Mouse (Mus musculus): ENCODE measurements around the gene Prss8. TPM values are rescaled to one million over a fixed set of nuclear protein-coding genes. Genes with fewer than 3 reads are reported as not detected.
A peak's percentile ranks its signal among the peaks of the same experiment; 100 is the strongest.

The Prss8 gene
- polyA plus RNA-seq, 1 experiment from 2014 or later = 1.6 TPM

DNA sequence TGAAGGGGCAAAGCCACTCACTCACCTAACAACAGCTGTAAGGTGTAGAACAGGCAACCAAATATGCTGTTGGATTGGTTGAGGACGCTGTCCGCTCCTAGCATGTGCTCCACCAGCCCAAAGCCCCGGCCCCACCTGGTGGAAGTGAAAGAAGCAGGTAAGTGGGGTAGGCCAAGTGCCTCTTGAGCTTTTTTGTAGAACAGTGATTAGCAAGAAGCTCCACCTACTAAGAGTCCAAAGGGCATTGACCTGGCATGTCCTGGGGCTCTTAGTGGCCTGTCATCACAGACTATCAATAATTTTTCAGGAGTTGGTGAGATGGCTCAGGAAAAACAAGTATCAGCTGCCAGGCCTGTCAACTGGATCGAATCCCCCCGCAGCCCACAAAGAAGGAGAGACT, 35.4 kb downstream of the Prss8 start:
- Histone ChIP-seq H3K4me3 (ENCODE audit: low read length) (peak overlapping the region; percentile 77), H3K36me3 (ENCODE audit: control insufficient read depth, insufficient read depth) (0 out of 2 replicates have a peak, but pooled peaks cover 5% of the 10 kb centered on the region), H3K4me1 (ENCODE audit: control insufficient read depth, insufficient read depth, low read length) (peaks cover 8% of the 10 kb centered on the region), H3K27ac (ENCODE audit: low read length) (no peak overlapping the region), H3K27me3 (ENCODE audit: control insufficient read depth, insufficient read depth, low read length) (no peaks in the 10 kb centered on the region), H3K4me2 (ENCODE audit: low read depth, low read length) (peak overlapping the region; percentile 92), H3K9me3 (replicated peaks; ENCODE audit: control insufficient read depth, low read length) (no peaks in the 10 kb centered on the region), H3K9ac (ENCODE audit: low read length) (peak overlapping the region; percentile 81)
- ATAC-seq (replicated peaks; ENCODE audit: extremely low read depth, insufficient read depth, low FRiP score) = no peak
- 68% methylated on average over 5 of the region's 5 CpGs for WGBS

DNA sequence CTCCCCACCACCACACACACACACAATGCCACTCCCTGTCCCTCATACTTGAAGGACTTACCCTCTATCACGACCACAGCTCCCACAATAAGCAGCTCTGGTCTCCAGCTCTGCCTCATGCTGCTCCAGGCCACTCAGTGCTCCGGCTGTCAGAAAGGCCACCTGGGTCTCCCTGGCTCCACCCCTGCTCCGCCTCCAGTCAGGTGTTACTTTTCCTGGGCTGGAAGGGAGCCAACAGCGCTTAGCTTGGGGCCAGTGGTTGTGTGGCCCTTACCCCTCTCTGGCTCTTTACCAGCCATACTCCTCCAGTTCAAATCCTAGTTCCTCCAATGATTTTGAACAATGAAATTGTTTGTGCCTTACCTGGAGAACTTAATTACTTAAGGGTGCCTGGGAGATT, 39.1 kb downstream of the Prss8 start, which contains the start of gene Prss53:
Prss53 (minus strand) TSS at position 173 of the 400 bp plus-strand sequence.
- no peak within 1 kb of the TSS for H3K27ac ChIP-seq (ENCODE audit: low read length)
- no peak for ATAC-seq (replicated peaks; ENCODE audit: extremely low read depth, insufficient read depth, low FRiP score)
- H3K27me3 ChIP-seq (ENCODE audit: control insufficient read depth, insufficient read depth, low read length) = no peaks in the 10 kb centered on the region
- H3K9ac ChIP-seq (ENCODE audit: low read length) = no peak within 1 kb of the TSS
- no peak within 1 kb of the TSS for H3K4me3 ChIP-seq (ENCODE audit: low read length)
- H3K4me2 ChIP-seq (ENCODE audit: low read depth, low read length) = no peak within 1 kb of the TSS
- H3K36me3 ChIP-seq (ENCODE audit: control insufficient read depth, insufficient read depth) = peaks cover 13% of the 10 kb centered on the region
- H3K4me1 ChIP-seq (ENCODE audit: control insufficient read depth, insufficient read depth, low read length) = peaks cover 8% of the 10 kb centered on the region
- WGBS = 36% methylated on average over 4 of the region's 4 CpGs
- no peaks in the 10 kb centered on the region for H3K9me3 ChIP-seq (replicated peaks; ENCODE audit: control insufficient read depth, low read length)

DNA sequence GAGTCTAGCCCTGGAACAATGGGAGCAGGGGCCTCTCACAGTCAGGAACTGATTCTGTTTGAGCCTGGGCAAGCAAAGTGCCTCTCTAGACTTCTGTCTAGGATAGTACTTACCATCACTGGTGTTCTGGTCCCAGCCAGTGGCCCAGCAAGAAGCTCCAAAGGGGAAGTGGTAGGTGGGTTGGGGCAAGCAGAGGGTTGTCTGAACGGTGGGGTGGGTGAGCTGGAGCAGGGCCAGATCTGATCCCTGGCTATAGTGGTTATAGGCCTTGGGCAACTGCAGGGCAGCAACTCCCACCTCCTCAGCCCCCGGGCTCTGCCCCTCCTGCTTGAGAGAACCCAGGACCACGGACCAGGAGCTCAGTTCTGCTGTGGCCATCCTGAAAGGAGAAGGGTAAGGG, 41.1 kb downstream of the Prss8 start:
- no peak for ATAC-seq (replicated peaks; ENCODE audit: extremely low read depth, insufficient read depth, low FRiP score)
- Histone ChIP-seq H3K9me3 (replicated peaks; ENCODE audit: control insufficient read depth, low read length) (no peaks in the 10 kb centered on the region), H3K27ac (ENCODE audit: low read length) (no peak overlapping the region), H3K4me2 (ENCODE audit: low read depth, low read length) (no peak overlapping the region), H3K4me1 (ENCODE audit: control insufficient read depth, insufficient read depth, low read length) (peaks cover 5% of the 10 kb centered on the region), H3K4me3 (ENCODE audit: low read length) (no peak overlapping the region), H3K9ac (ENCODE audit: low read length) (no peak overlapping the region), H3K36me3 (ENCODE audit: control insufficient read depth, insufficient read depth) (peaks cover 30% of the 10 kb centered on the region), H3K27me3 (ENCODE audit: control insufficient read depth, insufficient read depth, low read length) (no peaks in the 10 kb centered on the region)
- 64% methylated on average over 3 of the region's 3 CpGs for WGBS

DNA sequence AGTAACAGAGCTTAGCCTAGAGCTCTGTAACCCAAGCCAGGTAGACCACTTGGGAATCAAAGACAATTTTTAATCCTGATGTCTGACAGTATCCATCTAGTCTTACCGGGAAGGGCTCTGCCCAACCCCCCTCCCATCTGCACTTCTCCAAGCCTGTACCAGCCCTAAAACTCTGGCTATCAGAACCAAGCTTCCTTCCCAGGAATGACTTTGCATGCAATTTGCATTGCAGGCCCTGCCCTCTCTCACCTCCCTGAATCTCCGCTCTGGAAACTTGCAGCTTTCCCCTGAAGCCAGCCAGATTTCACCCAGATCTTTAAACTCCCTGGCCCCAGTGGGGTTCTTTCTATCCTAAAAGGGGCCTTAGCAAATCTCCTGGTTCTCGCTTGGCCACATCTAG, 42.1 kb downstream of the Prss8 start:
- Histone ChIP-seq H3K4me2 (ENCODE audit: low read depth, low read length) (no peak overlapping the region), H3K27me3 (ENCODE audit: control insufficient read depth, insufficient read depth, low read length) (no peaks in the 10 kb centered on the region), H3K9ac (ENCODE audit: low read length) (no peak overlapping the region), H3K9me3 (replicated peaks; ENCODE audit: control insufficient read depth, low read length) (no peaks in the 10 kb centered on the region), H3K27ac (ENCODE audit: low read length) (no peak overlapping the region), H3K4me1 (ENCODE audit: control insufficient read depth, insufficient read depth, low read length) (peaks cover 11% of the 10 kb centered on the region), H3K36me3 (ENCODE audit: control insufficient read depth, insufficient read depth) (peaks cover 36% of the 10 kb centered on the region), H3K4me3 (ENCODE audit: low read length) (no peak overlapping the region)
- ATAC-seq (replicated peaks; ENCODE audit: extremely low read depth, insufficient read depth, low FRiP score) = no peak
- 78% methylated on average over 3 of the region's 3 CpGs for WGBS

DNA sequence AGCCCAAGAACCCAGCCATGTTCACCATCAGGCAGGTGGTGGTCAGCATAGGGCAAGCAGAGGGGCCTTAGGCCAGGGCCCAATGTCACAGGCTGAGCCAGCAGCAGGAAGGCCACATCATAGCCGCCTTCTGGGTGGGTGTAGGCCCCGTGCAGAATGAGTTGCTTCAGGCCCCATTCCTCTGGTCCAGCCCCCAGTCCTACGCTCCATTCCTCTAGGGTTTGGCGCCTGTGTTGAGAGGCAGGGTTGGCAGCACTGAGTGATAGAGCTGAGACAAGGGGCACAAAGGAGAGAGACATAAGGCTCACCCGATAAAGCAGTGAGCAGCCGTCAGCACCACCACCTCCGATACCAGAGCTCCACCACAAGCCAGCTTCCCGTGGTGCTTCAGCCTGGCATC, 42.7 kb downstream of the Prss8 start:
- H3K27ac ChIP-seq (ENCODE audit: low read length) = no peak overlapping the region

DNA sequence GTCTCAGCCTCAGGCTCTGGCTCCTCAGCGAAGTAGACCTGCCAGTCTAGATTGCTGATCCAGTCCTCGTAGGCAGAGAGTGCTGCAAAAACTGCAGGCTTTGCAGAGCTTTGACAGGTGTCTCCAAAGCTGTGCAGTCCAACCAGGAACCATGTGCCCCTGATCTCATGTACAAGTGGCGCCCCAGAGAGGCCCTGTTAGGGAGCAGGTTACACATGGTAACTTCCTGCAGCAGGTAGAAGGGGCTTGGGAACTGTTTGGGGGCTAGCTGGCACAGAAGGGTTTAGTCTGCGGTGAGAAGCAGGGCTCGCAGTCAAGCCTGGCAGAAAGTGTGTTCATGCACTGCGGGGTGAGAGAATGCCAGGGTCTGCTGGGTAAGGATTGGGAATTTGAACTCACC, 43.4 kb downstream of the Prss8 start:
- Histone ChIP-seq H3K36me3 (ENCODE audit: control insufficient read depth, insufficient read depth) (peaks cover 44% of the 10 kb centered on the region), H3K9ac (ENCODE audit: low read length) (no peak overlapping the region), H3K4me3 (ENCODE audit: low read length) (no peak overlapping the region), H3K4me1 (ENCODE audit: control insufficient read depth, insufficient read depth, low read length) (peaks cover 11% of the 10 kb centered on the region), H3K9me3 (replicated peaks; ENCODE audit: control insufficient read depth, low read length) (no peaks in the 10 kb centered on the region), H3K27me3 (ENCODE audit: control insufficient read depth, insufficient read depth, low read length) (no peaks in the 10 kb centered on the region), H3K27ac (ENCODE audit: low read length) (no peak overlapping the region), H3K4me2 (ENCODE audit: low read depth, low read length) (no peak overlapping the region)
- no peak for ATAC-seq (replicated peaks; ENCODE audit: extremely low read depth, insufficient read depth, low FRiP score)
- WGBS = 84% methylated on average over 6 of the region's 6 CpGs

More for the DNA sequence above, 42.7 kb downstream of the Prss8 start:
- no peak overlapping the region for H3K9ac ChIP-seq (ENCODE audit: low read length)
- ATAC-seq (replicated peaks; ENCODE audit: extremely low read depth, insufficient read depth, low FRiP score) = no peak
- no peaks in the 10 kb centered on the region for H3K9me3 ChIP-seq (replicated peaks; ENCODE audit: control insufficient read depth, low read length)
- H3K36me3 ChIP-seq (ENCODE audit: control insufficient read depth, insufficient read depth) = peaks cover 38% of the 10 kb centered on the region
- peaks cover 11% of the 10 kb centered on the region for H3K4me1 ChIP-seq (ENCODE audit: control insufficient read depth, insufficient read depth, low read length)
- 75% methylated on average over 8 of the region's 8 CpGs for WGBS
- H3K4me3 ChIP-seq (ENCODE audit: low read length) = no peak overlapping the region
- H3K27me3 ChIP-seq (ENCODE audit: control insufficient read depth, insufficient read depth, low read length) = no peaks in the 10 kb centered on the region
- H3K4me2 ChIP-seq (ENCODE audit: low read depth, low read length) = no peak overlapping the region

DNA sequence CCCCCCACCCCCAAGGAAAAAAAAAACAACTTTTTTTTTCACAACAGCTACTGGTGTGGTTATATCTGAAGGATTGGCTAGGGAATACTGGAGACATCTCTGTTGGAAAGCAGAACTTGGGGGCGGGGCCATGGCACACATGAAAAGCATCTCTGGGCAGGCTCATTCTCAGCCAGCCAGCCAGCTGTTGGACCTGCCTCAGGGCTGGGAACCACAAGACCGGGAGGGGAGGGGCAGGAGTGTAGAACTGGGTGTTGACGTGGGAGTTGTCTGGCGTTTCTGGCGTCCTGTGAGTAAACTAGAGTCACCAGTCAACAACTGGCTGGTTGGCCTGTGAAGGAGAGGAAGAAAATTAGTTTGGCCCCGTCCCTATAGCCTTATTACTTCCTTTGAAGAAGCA, 44.0 kb downstream of the Prss8 start:
- Histone ChIP-seq H3K27me3 (ENCODE audit: control insufficient read depth, insufficient read depth, low read length) (no peaks in the 10 kb centered on the region), H3K4me3 (ENCODE audit: low read length) (no peak overlapping the region), H3K9me3 (replicated peaks; ENCODE audit: control insufficient read depth, low read length) (no peaks in the 10 kb centered on the region), H3K36me3 (ENCODE audit: control insufficient read depth, insufficient read depth) (peaks cover 50% of the 10 kb centered on the region), H3K27ac (ENCODE audit: low read length) (no peak overlapping the region), H3K9ac (ENCODE audit: low read length) (no peak overlapping the region), H3K4me2 (ENCODE audit: low read depth, low read length) (no peak overlapping the region), H3K4me1 (ENCODE audit: control insufficient read depth, insufficient read depth, low read length) (peaks cover 11% of the 10 kb centered on the region)
- 55% methylated on average over 6 of the region's 6 CpGs for whole genome bisulfite sequencing
- ATAC-seq (replicated peaks; ENCODE audit: extremely low read depth, insufficient read depth, low FRiP score) = 0 out of 2 replicates have a peak, but pooled peaks have one; percentile 38

DNA sequence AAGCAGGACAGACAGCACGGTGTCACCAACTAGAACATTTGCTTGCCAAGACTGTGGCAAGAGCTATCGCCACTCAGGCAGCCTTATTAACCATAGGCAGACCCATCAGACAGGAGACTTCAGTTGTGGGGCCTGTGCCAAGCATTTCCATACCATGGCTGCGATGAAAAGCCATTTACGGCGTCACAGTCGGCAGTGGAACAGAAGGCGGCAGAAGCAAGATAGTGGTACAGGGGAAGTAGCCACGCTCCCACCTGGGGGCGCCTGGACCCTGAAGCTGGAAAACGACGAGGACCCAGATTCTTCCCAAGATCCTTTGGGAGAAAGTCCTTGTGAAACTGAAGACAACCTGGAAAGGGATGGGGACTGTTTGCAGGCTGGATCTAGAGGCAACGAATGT, 49.5 kb downstream of the Prss8 start:
- peaks cover 15% of the 10 kb centered on the region for H3K4me1 ChIP-seq (ENCODE audit: control insufficient read depth, insufficient read depth, low read length)
- no peak for ATAC-seq (replicated peaks; ENCODE audit: extremely low read depth, insufficient read depth, low FRiP score)
- H3K27me3 ChIP-seq (ENCODE audit: control insufficient read depth, insufficient read depth, low read length) = no peaks in the 10 kb centered on the region
- no peak overlapping the region for H3K27ac ChIP-seq (ENCODE audit: low read length)
- no peak overlapping the region for H3K4me2 ChIP-seq (ENCODE audit: low read depth, low read length)
- peaks cover 62% of the 10 kb centered on the region for H3K36me3 ChIP-seq (ENCODE audit: control insufficient read depth, insufficient read depth)
- 72% methylated on average over 12 of the region's 12 CpGs for WGBS
- H3K4me3 ChIP-seq (ENCODE audit: low read length) = no peak overlapping the region
- H3K9me3 ChIP-seq (replicated peaks; ENCODE audit: control insufficient read depth, low read length) = no peaks in the 10 kb centered on the region
- no peak overlapping the region for H3K9ac ChIP-seq (ENCODE audit: low read length)

DNA sequence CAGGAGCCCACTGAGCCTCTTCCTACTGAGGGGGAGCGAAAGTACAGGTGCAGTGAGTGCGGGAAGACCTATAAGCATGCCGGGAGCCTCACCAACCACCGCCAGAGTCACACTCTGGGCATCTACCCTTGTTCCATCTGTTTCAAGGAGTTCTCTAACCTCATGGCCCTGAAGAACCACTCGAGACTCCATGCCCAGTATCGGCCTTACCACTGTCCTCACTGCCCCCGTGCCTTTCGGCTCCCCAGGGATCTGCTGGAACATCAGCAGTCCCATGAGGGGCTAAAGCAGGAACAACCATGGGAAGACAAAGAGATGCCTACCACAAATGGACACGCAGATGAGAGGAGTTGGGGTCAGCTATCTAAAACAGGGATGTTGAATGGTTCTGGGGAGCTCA, 50.6 kb downstream of the Prss8 start:
- H3K27ac ChIP-seq (ENCODE audit: low read length) = no peak overlapping the region
- WGBS = 93% methylated on average over 9 of the region's 9 CpGs
- H3K4me3 ChIP-seq (ENCODE audit: low read length) = no peak overlapping the region
- H3K9me3 ChIP-seq (replicated peaks; ENCODE audit: control insufficient read depth, low read length) = no peaks in the 10 kb centered on the region
- peaks cover 23% of the 10 kb centered on the region for H3K4me1 ChIP-seq (ENCODE audit: control insufficient read depth, insufficient read depth, low read length)
- H3K4me2 ChIP-seq (ENCODE audit: low read depth, low read length) = no peak overlapping the region
- H3K9ac ChIP-seq (ENCODE audit: low read length) = no peak overlapping the region
- peaks cover 54% of the 10 kb centered on the region for H3K36me3 ChIP-seq (ENCODE audit: control insufficient read depth, insufficient read depth)
- no peaks in the 10 kb centered on the region for H3K27me3 ChIP-seq (ENCODE audit: control insufficient read depth, insufficient read depth, low read length)
- ATAC-seq (replicated peaks; ENCODE audit: extremely low read depth, insufficient read depth, low FRiP score) = no peak

Data from heart, embryonic 16.5 days (tissue).